Mouse (Mus musculus) ES-E14 (cell line): ENCODE data around the gene Ltbp1. TPM values are rescaled to one million over a fixed set of nuclear protein-coding genes. Genes with fewer than 3 reads are reported as not detected.

ENCODE experiments used
- DNase-seq: peaks from one replicate; pipeline ENCODE4 v3.0.0-alpha.2; 2013; ENCODE audit warnings: low read depth, low spot score
- H3K27ac ChIP-seq: 2 replicates; pipeline ENCODE4 v1.5.1; 2012; ENCODE audit warnings: low read depth, mild to moderate bottlenecking, low read length, moderate library complexity, mixed read lengths; ENCODE audit not compliant: poor library complexity, insufficient read depth, severe bottlenecking
- H3K36me3 ChIP-seq: 2 replicates; pipeline ENCODE4 v1.6.1; 2012; ENCODE audit warnings: mild to moderate bottlenecking, low read length, moderate library complexity, mixed read lengths; ENCODE audit not compliant: control insufficient read depth, poor library complexity, insufficient read depth, severe bottlenecking
- H3K4me1 ChIP-seq, 2 experiments: fragments of 150-350 bp in 1 of 2; sonication (generic) in 1 of 2; 2 replicates each; pipeline ENCODE4 v1.6.1; 2012; ENCODE audit warnings: low read length in 2 of 2, mild to moderate bottlenecking in 1 of 2, mixed read lengths in 1 of 2; ENCODE audit not compliant: control insufficient read depth in 2 of 2, insufficient read depth in 2 of 2, poor library complexity in 1 of 2
- H3K4me3 ChIP-seq, 2 experiments: fragments of 150-350 bp in 1 of 2; sonication (generic) in 1 of 2; 2 replicates each; pipeline ENCODE4 v1.5.1; 2012; ENCODE audit warnings: low read length in 2 of 2, low read depth in 1 of 2, mild to moderate bottlenecking in 1 of 2, mixed read lengths in 1 of 2; ENCODE audit not compliant: insufficient read depth in 1 of 2, poor library complexity in 1 of 2, severe bottlenecking in 1 of 2
- H3K9ac ChIP-seq: 2 replicates; pipeline ENCODE4 v1.6.1; 2012; ENCODE audit warnings: low read depth, mild to moderate bottlenecking, low read length, mixed read lengths; ENCODE audit not compliant: poor library complexity, insufficient read depth, severe bottlenecking
- H3K9me3 ChIP-seq: fragments of 150-350 bp; sonication (generic); 2 replicates; pipeline ENCODE4 v1.6.1; 2012; ENCODE audit warnings: low read depth, mild to moderate bottlenecking, low read length; ENCODE audit not compliant: control insufficient read depth, insufficient read depth
- CHD2 ChIP-seq: IDR thresholded peaks from 2 replicates; pipeline ENCODE4 v1.6.1; 2014; ENCODE audit warnings: mild to moderate bottlenecking, low read depth, low read length, inconsistent platforms
- HCFC1 ChIP-seq: IDR thresholded peaks from 2 replicates; pipeline ENCODE4 v1.6.1; 2012; ENCODE audit warnings: low read length, inconsistent platforms, borderline replicate concordance; ENCODE audit not compliant: insufficient read depth
- MAFK ChIP-seq: IDR thresholded peaks from 2 replicates; pipeline ENCODE4 v1.6.1; 2014; ENCODE audit warnings: mild to moderate bottlenecking, low read depth, low read length, inconsistent platforms; ENCODE audit not compliant: insufficient read depth
- ZC3H11A ChIP-seq: IDR thresholded peaks from 2 replicates; pipeline ENCODE4 v1.6.1; 2012; ENCODE audit warnings: low read depth, mild to moderate bottlenecking, inconsistent platforms, low read length, borderline replicate concordance
- ZNF384 ChIP-seq: IDR thresholded peaks from 2 replicates; pipeline ENCODE4 v1.6.1; 2012; ENCODE audit warnings: low read depth, low read length, inconsistent platforms
- in situ Hi-C, 2 experiments: fragments of 600-800 bp; cut with MboI; formaldehyde crosslinking; loops; one replicate each; pipeline ENCODE4 v1.15.1; 2025; ENCODE audit warnings: low sequenced_read_pairs in 2 of 2, inconsistent platforms in 1 of 2; ENCODE audit not compliant: unreplicated experiment in 2 of 2
- total RNA-seq: library from RNA; depleted of rRNA; stranded (reverse); fragments of 300-350 nt; gene quantifications from 2 replicates; pipeline ENCODE4 v1.2.3, GENCODE M21; 2012

Ltbp1 gene
- total RNA-seq, 1 experiment: 25.2 TPM

- Histone ChIP-seq H3K4me1 (no peaks in the 10 kb centered on the region), H3K9ac (no peak overlapping the region), H3K4me3 (no peak overlapping the region), H3K36me3 (no peaks in the 10 kb centered on the region), H3K27ac (no peak overlapping the region), H3K9me3 (no peaks in the 10 kb centered on the region)
- in situ Hi-C loops: no loop called here
- no peak for DNase-seq
- no peak for TF ChIP-seq ZC3H11A
- no peak for TF ChIP-seq ZNF384
- TF ChIP-seq CHD2: no peak
- no peak for TF ChIP-seq MAFK
- no peak for TF ChIP-seq HCFC1
Observed at GRCm38 (mm10) chr17:75206281-75206680, 200.9 kb downstream of the Ltbp1 start.

- Histone ChIP-seq H3K36me3 (no peaks in the 10 kb centered on the region), H3K9me3 (no peaks in the 10 kb centered on the region), H3K9ac (no peak overlapping the region), H3K27ac (no peak overlapping the region), H3K4me1 (no peaks in the 10 kb centered on the region), H3K4me3 (no peak overlapping the region)
- TF ChIP-seq CHD2 (no peak), MAFK (no peak), HCFC1 (no peak), ZNF384 (no peak), ZC3H11A (no peak)
- no peak for DNase-seq
- in situ Hi-C loops: no loop called here
Observed at GRCm38 (mm10) chr17:75208164-75208698, 202.9 kb downstream of the Ltbp1 start.

GRCm38 (mm10) chr17:75210526-75210925 is 205.2 kb downstream of the Ltbp1 start:
- in situ Hi-C loops: no loop called here
- Histone ChIP-seq H3K36me3 (no peaks in the 10 kb centered on the region), H3K4me3 (no peak overlapping the region), H3K4me1 (no peaks in the 10 kb centered on the region), H3K9ac (no peak overlapping the region), H3K27ac (no peak overlapping the region), H3K9me3 (no peaks in the 10 kb centered on the region)
- TF ChIP-seq ZNF384 (no peak), CHD2 (no peak), MAFK (no peak), HCFC1 (no peak), ZC3H11A (no peak)
- no peak for DNase-seq

DNA sequence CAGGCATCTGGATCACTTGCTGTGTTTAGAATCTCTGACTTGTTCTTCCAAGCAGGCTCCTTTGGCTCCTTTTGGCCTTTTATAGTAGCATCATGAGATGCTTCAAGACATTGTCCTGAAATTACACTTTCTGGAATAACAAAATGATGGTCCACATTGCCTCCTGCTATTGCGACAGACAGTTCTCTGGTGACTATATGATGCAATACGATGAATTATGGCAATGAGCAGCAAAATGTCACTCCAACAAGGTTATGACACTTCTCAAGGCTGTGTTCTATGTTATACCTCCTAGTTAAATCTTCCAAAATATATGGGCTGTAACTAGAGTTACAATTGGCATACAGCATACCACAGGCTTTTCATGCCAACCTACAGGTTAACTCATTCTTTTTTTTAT is 211.0 kb downstream of the Ltbp1 start:
- Histone ChIP-seq H3K4me3 (no peak overlapping the region), H3K9ac (no peak overlapping the region), H3K36me3 (no peaks in the 10 kb centered on the region), H3K4me1 (no peaks in the 10 kb centered on the region), H3K27ac (no peak overlapping the region), H3K9me3 (no peaks in the 10 kb centered on the region)
- no peak for TF ChIP-seq ZC3H11A
- TF ChIP-seq CHD2: no peak
- no peak for TF ChIP-seq HCFC1
- TF ChIP-seq ZNF384: no peak
- TF ChIP-seq MAFK: no peak
- in situ Hi-C loops: no loop called here
- DNase-seq: no peak

- no peak for DNase-seq
- no peaks in the 10 kb centered on the region for H3K9me3 ChIP-seq
- H3K4me3 ChIP-seq: no peak overlapping the region
- H3K36me3 ChIP-seq: no peaks in the 10 kb centered on the region
- no peak overlapping the region for H3K9ac ChIP-seq
- H3K4me1 ChIP-seq: no peaks in the 10 kb centered on the region
- in situ Hi-C loops: no loop called here
- TF ChIP-seq HCFC1 (no peak), ZC3H11A (no peak), CHD2 (no peak), MAFK (no peak), ZNF384 (no peak)
- H3K27ac ChIP-seq: no peak overlapping the region
Observed at GRCm38 (mm10) chr17:75218700-75219099, 213.3 kb downstream of the Ltbp1 start.
